Mouse (Mus musculus): ENCODE results near the gene Slc6a16. TPM values are rescaled to one million over a fixed set of nuclear protein-coding genes. Genes with fewer than 3 reads are reported as not detected.

Gene Slc6a16
- polyA plus RNA-seq, 1 experiment from 2014 or later = 0.50 TPM

DNA sequence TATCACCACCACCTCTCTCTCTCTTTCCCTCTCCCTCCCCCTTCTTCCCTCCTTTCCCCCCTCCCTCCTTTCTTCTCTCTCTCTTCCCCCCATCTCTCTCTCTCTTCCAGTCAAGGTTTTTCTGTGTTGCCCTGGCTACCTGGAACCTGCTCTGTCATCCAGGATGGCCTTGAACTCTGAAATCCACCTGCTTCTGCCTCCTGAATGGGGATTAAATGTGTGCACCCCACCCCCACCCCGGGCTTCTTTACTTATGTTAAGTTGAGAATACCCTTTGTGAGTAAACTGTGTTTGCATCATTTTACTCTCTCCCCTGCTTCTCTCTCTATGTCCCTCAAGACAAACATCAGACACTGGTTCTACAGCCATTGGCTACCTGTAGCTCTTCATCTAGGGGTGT lies 24.6 kb downstream of the Slc6a16 start:
- no peak overlapping the region for H3K9ac ChIP-seq
- H3K4me1 ChIP-seq = no peaks in the 10 kb centered on the region
- 76% methylated on average over 1 of the region's 1 CpGs for WGBS
- no peak for ATAC-seq (replicated peaks)
- H3K4me3 ChIP-seq = no peak overlapping the region
- H3K4me2 ChIP-seq = no peak overlapping the region
- H3K27me3 ChIP-seq (replicated peaks) = no peaks in the 10 kb centered on the region
- H3K36me3 ChIP-seq (replicated peaks) = no peaks in the 10 kb centered on the region
- H3K9me3 ChIP-seq = no peaks in the 10 kb centered on the region
- H3K27ac ChIP-seq = no peak overlapping the region

- H3K4me2 ChIP-seq = no peak overlapping the region
- no peak overlapping the region for H3K27ac ChIP-seq
- 57% methylated on average over 10 of the region's 10 CpGs for WGBS
- H3K4me1 ChIP-seq = peaks cover 5% of the 10 kb centered on the region
- no peaks in the 10 kb centered on the region for H3K36me3 ChIP-seq (replicated peaks)
- no peak overlapping the region for H3K9ac ChIP-seq
- H3K4me3 ChIP-seq = no peak overlapping the region
- peaks cover 7% of the 10 kb centered on the region; the same call in 1 of the 2 replicates for H3K27me3 ChIP-seq (replicated peaks)
- ATAC-seq (replicated peaks) = no peak
- H3K9me3 ChIP-seq = no peaks in the 10 kb centered on the region
Observed at GRCm38 (mm10) chr7:45272786-45273412, 32.0 kb downstream of the Slc6a16 start.

- Histone ChIP-seq H3K9ac (no peak overlapping the region), H3K27me3 (replicated peaks) (peaks cover 7% of the 10 kb centered on the region), H3K9me3 (no peaks in the 10 kb centered on the region), H3K4me1 (peaks cover 5% of the 10 kb centered on the region), H3K4me2 (no peak overlapping the region), H3K36me3 (replicated peaks) (no peaks in the 10 kb centered on the region), H3K27ac (no peak overlapping the region), H3K4me3 (no peak overlapping the region)
- ATAC-seq (replicated peaks) = no peak
- WGBS = 88% methylated on average over 8 of the region's 8 CpGs
Observed at GRCm38 (mm10) chr7:45273672-45274071, 32.8 kb downstream of the Slc6a16 start.

DNA sequence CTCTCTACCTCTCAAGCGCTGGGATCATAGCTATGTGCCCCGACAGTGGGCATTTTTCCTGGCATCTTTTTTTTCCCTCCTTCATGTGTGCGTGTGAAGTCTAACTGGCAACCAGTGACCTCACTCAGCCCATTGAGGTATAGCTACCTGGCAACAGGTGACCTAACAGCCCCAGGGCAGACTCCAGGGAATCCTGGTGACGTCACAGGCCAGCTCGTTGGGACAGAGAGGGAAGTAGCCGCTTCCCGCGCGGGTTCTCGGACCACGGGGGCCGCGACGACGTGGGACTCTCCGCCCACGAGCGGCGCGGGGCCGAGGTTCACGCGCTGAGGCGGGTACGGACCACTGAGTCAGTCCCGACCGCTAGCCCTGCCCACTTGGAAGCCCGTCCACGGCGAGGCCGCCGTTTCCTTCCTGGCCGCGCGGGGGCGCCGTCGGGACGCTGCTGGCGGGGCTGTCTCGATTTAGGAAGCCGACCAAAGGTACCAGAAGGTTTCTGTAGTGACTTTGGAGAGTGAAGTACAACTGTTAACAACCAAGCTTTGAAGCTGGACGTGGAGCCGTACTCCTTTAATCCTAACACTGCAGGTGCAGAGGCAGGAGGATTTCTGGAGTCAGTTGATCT lies 36.4 kb downstream of the Slc6a16 start, which contains the start of gene Slc6a21:
Gene Slc6a21 (plus strand): TSS at position 378 of the 625 bp plus-strand sequence.
- no peak within 1 kb of the TSS for H3K27ac ChIP-seq
- 0 out of 2 replicates have a peak within 1 kb of the TSS, but pooled peaks have one; percentile 31 for H3K9ac ChIP-seq
- WGBS = 7% methylated on average over 44 of the region's 44 CpGs
- H3K4me1 ChIP-seq = peaks cover 5% of the 10 kb centered on the region
- H3K36me3 ChIP-seq (replicated peaks) = no peaks in the 10 kb centered on the region
- H3K4me2 ChIP-seq = peak within 1 kb of the TSS; percentile 49
- H3K27me3 ChIP-seq (replicated peaks) = peaks cover 7% of the 10 kb centered on the region
- no peak for ATAC-seq (replicated peaks)
- H3K9me3 ChIP-seq = no peaks in the 10 kb centered on the region
- H3K4me3 ChIP-seq = peak within 1 kb of the TSS; percentile 27

DNA sequence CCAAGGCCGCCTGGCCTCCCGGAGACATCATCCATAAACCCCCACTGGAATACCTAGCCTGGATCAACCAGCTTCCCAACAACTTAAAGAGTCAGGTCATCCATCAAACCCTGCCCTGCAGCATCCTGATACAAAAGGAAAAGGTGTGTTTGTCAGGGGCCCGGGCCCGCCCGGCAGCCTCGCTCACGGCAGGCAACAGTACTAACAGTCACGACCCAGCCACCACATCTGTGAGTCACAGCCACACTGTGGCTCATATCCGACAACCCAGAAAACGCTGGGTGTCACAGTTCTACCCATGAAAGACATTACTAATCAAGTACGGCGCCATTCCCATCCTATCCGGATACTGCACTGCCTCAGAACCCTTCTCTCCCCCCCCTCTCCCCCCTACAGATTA lies 45.6 kb downstream of the Slc6a16 start:
- no peaks in the 10 kb centered on the region for H3K4me1 ChIP-seq
- ATAC-seq (replicated peaks) = no peak
- no peak overlapping the region for H3K4me3 ChIP-seq
- H3K9ac ChIP-seq = no peak overlapping the region
- H3K27ac ChIP-seq = no peak overlapping the region
- WGBS = 91% methylated on average over 13 of the region's 13 CpGs
- H3K9me3 ChIP-seq = no peaks in the 10 kb centered on the region
- H3K36me3 ChIP-seq (replicated peaks) = no peaks in the 10 kb centered on the region
- no peaks in the 10 kb centered on the region for H3K27me3 ChIP-seq (replicated peaks)
- H3K4me2 ChIP-seq = no peak overlapping the region

DNA sequence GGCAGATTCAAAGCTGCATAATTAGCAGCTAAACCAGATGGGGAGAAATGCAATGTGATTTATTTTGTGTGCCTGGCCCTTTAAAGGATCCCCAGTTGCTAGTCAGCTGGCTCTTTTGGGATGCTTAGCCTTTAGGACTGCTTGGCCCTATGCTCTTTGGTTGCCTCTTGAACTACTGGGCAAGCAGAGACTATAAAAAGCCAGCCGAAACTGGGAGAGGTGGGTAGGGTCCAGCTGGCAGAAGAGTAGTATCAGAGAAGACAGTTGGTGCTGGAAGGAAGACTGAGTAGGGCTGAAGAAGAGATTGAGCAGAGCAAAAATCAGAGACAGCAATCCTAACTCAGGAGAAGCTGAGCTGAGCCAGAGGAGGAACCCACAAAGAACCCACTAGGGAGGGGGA lies 55.7 kb downstream of the Slc6a16 start:
- WGBS = 85% methylated on average over 1 of the region's 1 CpGs
- H3K9ac ChIP-seq = no peak overlapping the region

GRCm38 (mm10) chr7:45297563-45297962 lies 56.7 kb downstream of the Slc6a16 start:
- 65% methylated on average over 3 of the region's 3 CpGs for WGBS
- Histone ChIP-seq H3K27ac (no peak overlapping the region), H3K9ac (no peak overlapping the region), H3K9me3 (no peaks in the 10 kb centered on the region), H3K4me2 (no peak overlapping the region), H3K4me3 (no peak overlapping the region), H3K4me1 (peaks cover 10% of the 10 kb centered on the region), H3K27me3 (replicated peaks) (no peaks in the 10 kb centered on the region), H3K36me3 (replicated peaks) (no peaks in the 10 kb centered on the region)
- no peak for ATAC-seq (replicated peaks)

More for the DNA sequence above, 55.7 kb downstream of the Slc6a16 start:
- no peak overlapping the region for H3K4me3 ChIP-seq
- H3K4me1 ChIP-seq = peaks cover 10% of the 10 kb centered on the region
- no peak overlapping the region for H3K27ac ChIP-seq
- no peak overlapping the region for H3K4me2 ChIP-seq
- H3K27me3 ChIP-seq (replicated peaks) = no peaks in the 10 kb centered on the region
- no peaks in the 10 kb centered on the region for H3K9me3 ChIP-seq
- H3K36me3 ChIP-seq (replicated peaks) = no peaks in the 10 kb centered on the region
- no peak for ATAC-seq (replicated peaks)

DNA sequence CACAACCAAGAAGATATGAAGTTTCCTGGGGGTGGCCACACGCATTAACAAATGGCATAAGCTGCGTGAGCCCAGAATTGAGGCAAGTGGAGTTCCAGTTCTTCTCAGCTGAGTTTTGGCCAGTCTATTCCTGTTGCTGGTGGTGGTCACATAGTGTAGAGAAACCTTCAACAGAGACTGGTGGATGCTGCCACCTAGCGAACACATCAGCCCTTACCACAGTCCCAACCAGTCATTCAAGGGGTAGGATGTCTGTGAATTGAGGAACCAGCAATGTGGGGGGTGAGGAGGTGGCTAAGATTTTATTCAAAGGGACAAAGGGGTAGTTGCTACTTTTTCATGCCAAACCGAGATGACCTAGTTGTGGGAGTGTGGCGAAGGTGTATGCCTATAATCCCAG lies 58.9 kb downstream of the Slc6a16 start:
- H3K27me3 ChIP-seq (replicated peaks) = no peaks in the 10 kb centered on the region

GRCm38 (mm10) chr7:45300270-45300669 lies 59.4 kb downstream of the Slc6a16 start:
- Histone ChIP-seq H3K27ac (0 out of 2 replicates have a peak overlapping the region, but pooled peaks have one; percentile 6), H3K4me2 (peak overlapping the region; percentile 25), H3K9me3 (no peaks in the 10 kb centered on the region), H3K4me3 (peak overlapping the region; percentile 9; the same call in 1 of the 2 replicates), H3K27me3 (replicated peaks) (no peaks in the 10 kb centered on the region), H3K9ac (no peak overlapping the region), H3K36me3 (replicated peaks) (no peaks in the 10 kb centered on the region), H3K4me1 (peaks cover 18% of the 10 kb centered on the region)
- 10% methylated on average over 6 of the region's 6 CpGs for WGBS
- peak; percentile 35 for ATAC-seq (replicated peaks)

More for the DNA sequence above, 58.9 kb downstream of the Slc6a16 start:
- Histone ChIP-seq H3K27ac (no peak overlapping the region), H3K9me3 (no peaks in the 10 kb centered on the region), H3K4me2 (no peak overlapping the region), H3K9ac (no peak overlapping the region), H3K36me3 (replicated peaks) (no peaks in the 10 kb centered on the region), H3K4me3 (no peak overlapping the region), H3K4me1 (peaks cover 14% of the 10 kb centered on the region)
- peak; percentile 91 for ATAC-seq (replicated peaks)
- 13% methylated on average over 5 of the region's 5 CpGs for WGBS

DNA sequence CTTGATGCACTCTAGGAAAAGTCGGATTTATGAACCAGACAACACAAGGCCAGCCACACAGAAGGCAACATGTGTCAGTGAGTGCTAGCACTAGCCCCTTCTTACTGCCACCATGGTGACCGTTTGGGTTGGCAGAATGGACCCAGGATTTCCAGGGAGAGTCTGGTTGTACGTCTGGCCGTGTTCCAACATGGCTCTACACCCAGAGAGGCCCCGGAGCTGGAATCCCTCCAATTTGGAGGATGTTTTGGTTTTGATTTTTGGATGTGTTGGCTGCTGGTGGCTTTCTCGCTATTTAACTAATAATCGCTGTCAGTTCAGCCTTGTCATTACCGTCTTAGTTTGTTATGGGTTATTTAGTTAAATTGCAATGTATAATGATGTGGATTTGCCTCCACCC lies 61.7 kb downstream of the Slc6a16 start:
- no peaks in the 10 kb centered on the region for H3K36me3 ChIP-seq (replicated peaks)
- no peak for ATAC-seq (replicated peaks)
- no peak overlapping the region for H3K27ac ChIP-seq
- peaks cover 21% of the 10 kb centered on the region for H3K4me1 ChIP-seq
- H3K4me2 ChIP-seq = no peak overlapping the region
- no peaks in the 10 kb centered on the region for H3K9me3 ChIP-seq
- H3K4me3 ChIP-seq = no peak overlapping the region
- 61% methylated on average over 8 of the region's 8 CpGs for WGBS
- H3K27me3 ChIP-seq (replicated peaks) = no peaks in the 10 kb centered on the region
- no peak overlapping the region for H3K9ac ChIP-seq

- 0 out of 2 replicates have a peak, but pooled peaks have one; percentile 2 for ATAC-seq (replicated peaks)
- WGBS = 12% methylated on average over 11 of the region's 13 CpGs
Observed at GRCm38 (mm10) chr7:45304869-45305268, 64.0 kb downstream of the Slc6a16 start.

GRCm38 (mm10) chr7:45305275-45305674 lies 64.4 kb downstream of the Slc6a16 start:
- 5% methylated on average over 17 of the region's 17 CpGs for whole genome bisulfite sequencing
- no peaks in the 10 kb centered on the region for H3K9me3 ChIP-seq
- no peaks in the 10 kb centered on the region for H3K36me3 ChIP-seq (replicated peaks)
- H3K9ac ChIP-seq = no peak overlapping the region
- H3K4me1 ChIP-seq = peaks cover 18% of the 10 kb centered on the region
- peak overlapping the region; percentile 42 for H3K4me2 ChIP-seq
- ATAC-seq (replicated peaks) = peak; percentile 40
- H3K27ac ChIP-seq = no peak overlapping the region
- H3K4me3 ChIP-seq = peak overlapping the region; percentile 13
- no peaks in the 10 kb centered on the region for H3K27me3 ChIP-seq (replicated peaks)

More at GRCm38 (mm10) chr7:45304869-45305268, 64.0 kb downstream of the Slc6a16 start:
- Histone ChIP-seq H3K4me2 (peak overlapping the region; percentile 42), H3K27ac (no peak overlapping the region), H3K9ac (no peak overlapping the region), H3K4me1 (peaks cover 22% of the 10 kb centered on the region), H3K27me3 (replicated peaks) (no peaks in the 10 kb centered on the region), H3K9me3 (no peaks in the 10 kb centered on the region), H3K4me3 (peak overlapping the region; percentile 13), H3K36me3 (replicated peaks) (no peaks in the 10 kb centered on the region)
